Mouse (Mus musculus) embryonic facial prominence, embryonic 10.5 days (tissue): Measurements from ENCODE around the gene Scgb1b17. TPM values are rescaled to one million over a fixed set of nuclear protein-coding genes. Genes with fewer than 3 reads are reported as not detected.
"Not testable (repeated sequence)": the region's sequence is repeated elsewhere in the genome, so short reads cannot be mapped to it uniquely, and the experiment has no call there.

Source experiments
- DNase-seq: peaks from one replicate; pipeline ENCODE4 v3.0.0-alpha.2; 2017; ENCODE audit warnings: low spot score
- H3K27ac ChIP-seq: fragments of 300-500 bp; sonication (generic); replicated peaks from 2 replicates; pipeline ENCODE4 v1.5.1; 2016; ENCODE audit warnings: mild to moderate bottlenecking
- H3K27me3 ChIP-seq: fragments of 300-500 bp; sonication (generic); replicated peaks from 2 replicates; pipeline ENCODE4 v1.6.1; 2016; ENCODE audit warnings: low read depth, mild to moderate bottlenecking; ENCODE audit not compliant: poor library complexity, severe bottlenecking
- H3K36me3 ChIP-seq: fragments of 300-500 bp; sonication (generic); replicated peaks from 2 replicates; pipeline ENCODE4 v1.6.1; 2016; ENCODE audit warnings: mild to moderate bottlenecking, moderate library complexity
- H3K4me1 ChIP-seq: fragments of 300-500 bp; sonication (generic); 2 replicates; pipeline ENCODE4 v1.6.1; 2016
- H3K4me3 ChIP-seq: fragments of 300-500 bp; sonication (generic); 2 replicates; pipeline ENCODE4 v1.5.1; 2016; ENCODE audit warnings: mild to moderate bottlenecking, moderate library complexity
- H3K9me3 ChIP-seq: fragments of 300-500 bp; sonication (generic); 2 replicates; pipeline ENCODE4 v1.6.1; 2016; ENCODE audit warnings: mild to moderate bottlenecking
- polyA plus RNA-seq: library from polyadenylated mRNA; unstranded; fragments of >200 nt; fragmentation: Nextera tagmentation; extraction: Ambion mirVana; gene quantifications from 2 replicates; pipeline ENCODE4 v1.2.1, GENCODE M21; 2016

Gene Scgb1b17
- polyA plus RNA-seq: not detected in 2 replicates

- not testable (repeated sequence) for H3K27ac ChIP-seq, H3K4me3 ChIP-seq, H3K27me3 ChIP-seq, H3K9me3 ChIP-seq, H3K36me3 ChIP-seq, H3K4me1 ChIP-seq, DNase-seq
These were observed at the start of gene Scgb1b17 for GRCm38 (mm10) chr7:33063149-33063548. Scgb1b17 (plus strand) TSS chr7:33063449.

DNA sequence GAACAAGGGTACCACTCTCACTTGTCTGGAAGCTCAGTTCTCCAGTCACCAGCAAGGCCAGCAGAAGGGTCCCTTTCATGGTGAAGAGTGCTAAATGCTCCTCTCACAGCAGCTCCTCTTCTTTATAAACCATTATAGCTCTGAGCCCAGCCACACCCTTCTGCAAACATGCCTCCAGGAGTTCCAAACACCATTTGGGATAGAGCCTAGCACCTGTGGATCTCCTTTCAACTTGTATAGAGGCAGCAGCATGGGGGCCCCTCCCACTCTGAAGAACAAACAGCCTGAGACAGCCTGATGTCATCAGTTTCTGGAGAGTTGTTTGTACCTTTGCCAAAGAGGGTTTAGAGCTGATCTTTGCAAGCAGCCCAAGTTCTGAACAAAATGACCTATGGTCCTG is 6.8 kb upstream of the Scgb1b17 start, which contains the start of gene Scgb2b17:
Scgb2b17 (minus strand) TSS at position 101 of the 400 bp plus-strand sequence.
- not testable (repeated sequence) for H3K9me3 ChIP-seq, H3K27me3 ChIP-seq, H3K4me1 ChIP-seq, H3K4me3 ChIP-seq, H3K27ac ChIP-seq, DNase-seq, H3K36me3 ChIP-seq

Other genes starting within 250 kb of the Scgb1b17 start
- not detected in 2 replicates for gene Scgb2b15, start 233.8 kb upstream of the Scgb1b17 start, polyA plus RNA-seq
- gene Scgb1b15, start 226.9 kb upstream of the Scgb1b17 start, polyA plus RNA-seq: not detected in 2 replicates
- not detected in 2 replicates for gene Scgb2b17, start 6.9 kb upstream of the Scgb1b17 start, polyA plus RNA-seq
- gene Scgb2b18, start 110.4 kb downstream of the Scgb1b17 start, polyA plus RNA-seq: not detected in 2 replicates
- gene Scgb1b18, start 122.1 kb downstream of the Scgb1b17 start, polyA plus RNA-seq: not detected in 2 replicates
- gene Scgb2b19, start 216.9 kb downstream of the Scgb1b17 start, polyA plus RNA-seq: not detected in 2 replicates
- gene Scgb1b19, start 223.8 kb downstream of the Scgb1b17 start, polyA plus RNA-seq: not detected in 2 replicates